Mouse (Mus musculus) heart, postnatal 36 days (tissue): ENCODE measurements around the gene Gm45337. TPM values are rescaled to one million over a fixed set of nuclear protein-coding genes. Genes with fewer than 3 reads are reported as not detected.
A peak's percentile ranks its signal among the peaks of the same experiment; 100 is the strongest.

ENCODE experiments used
- DNase-seq, 2 experiments: peaks; one replicate each; pipeline ENCODE4 v3.0.0; 2021 to 2022
- intact Hi-C: fragments of 180-260 bp; cut with DNase I; formaldehyde crosslinking; loops from one replicate; pipeline ENCODE4 v1.15.1; 2025
- total RNA-seq, 2 experiments: library from RNA; stranded (reverse); gene quantifications; 2 replicates each; pipeline ENCODE4 v1.2.3; 2021

Gene Gm45337
- total RNA-seq, 2 experiments from 2014 or later, result not detected

DNA sequence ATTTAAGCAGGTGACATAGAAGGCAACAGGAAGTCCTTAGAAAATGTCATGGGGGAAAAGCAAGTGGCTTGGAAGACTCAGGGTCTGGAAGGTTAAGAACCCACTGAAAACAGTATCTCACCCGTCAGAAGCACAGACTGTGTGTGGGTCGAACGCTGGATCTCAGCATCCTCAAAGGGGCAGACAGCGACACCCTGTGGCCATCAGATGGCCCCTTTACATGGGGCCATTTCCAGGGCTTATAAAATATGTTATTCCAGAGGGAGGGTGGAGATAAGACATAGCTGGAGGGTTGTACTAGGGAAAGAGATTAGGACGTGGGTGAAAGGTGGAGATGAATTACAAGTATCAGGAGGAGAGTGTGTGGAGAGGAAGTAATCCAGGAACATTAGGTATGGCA lies 24.8 kb downstream of the Gm45337 start:
- no peak for DNase-seq
- intact Hi-C loops, result no loop called here

DNA sequence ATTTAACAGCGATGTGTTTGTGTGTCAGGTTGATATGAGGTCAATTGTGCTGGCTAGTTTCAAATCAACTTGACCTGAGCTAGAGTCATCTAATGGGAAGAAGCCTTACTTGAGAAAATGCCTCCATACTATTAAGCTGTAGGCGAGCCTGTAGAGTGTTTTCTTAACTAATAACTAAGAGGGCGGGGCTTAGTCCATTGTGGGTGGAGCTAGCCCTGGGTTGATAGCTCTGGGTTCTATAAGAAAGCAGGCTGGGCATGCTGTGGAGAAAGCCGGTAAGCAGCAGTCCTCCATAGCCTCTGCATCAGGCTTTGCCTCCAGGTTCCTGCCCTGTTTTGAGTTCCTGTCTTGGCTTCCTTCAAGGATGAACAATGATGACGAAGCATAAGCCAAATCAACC lies 39.7 kb downstream of the Gm45337 start:
- no peak for DNase-seq
- intact Hi-C loops, result no loop called here

DNA sequence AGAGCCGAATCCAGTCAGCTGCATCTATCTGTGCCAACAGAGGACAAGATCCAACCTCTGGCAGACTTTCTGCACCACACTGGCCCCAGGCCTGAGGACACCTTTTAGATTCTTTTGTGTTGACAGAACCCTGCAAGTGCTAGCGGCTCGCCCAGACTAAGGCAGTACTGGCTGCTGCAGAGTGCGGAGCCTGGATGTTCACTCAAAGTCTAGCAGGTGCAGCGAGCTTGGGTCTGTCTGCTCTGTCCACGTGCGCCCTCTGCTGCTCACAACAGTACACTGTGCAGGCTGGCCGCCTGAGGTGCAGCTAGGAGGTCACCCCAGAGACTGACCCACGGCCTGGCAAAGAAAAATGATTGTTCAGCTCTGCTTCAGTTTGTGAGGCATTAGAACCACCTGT lies 46.6 kb downstream of the Gm45337 start:
- intact Hi-C loops, result loop anchor here (1.0 to 5.0 kb wide), 3 partner anchors 35 to 145 kb away; partner anchors contain the start of gene Mob2
- DNase-seq, result peak; percentile 84 to 85

DNA sequence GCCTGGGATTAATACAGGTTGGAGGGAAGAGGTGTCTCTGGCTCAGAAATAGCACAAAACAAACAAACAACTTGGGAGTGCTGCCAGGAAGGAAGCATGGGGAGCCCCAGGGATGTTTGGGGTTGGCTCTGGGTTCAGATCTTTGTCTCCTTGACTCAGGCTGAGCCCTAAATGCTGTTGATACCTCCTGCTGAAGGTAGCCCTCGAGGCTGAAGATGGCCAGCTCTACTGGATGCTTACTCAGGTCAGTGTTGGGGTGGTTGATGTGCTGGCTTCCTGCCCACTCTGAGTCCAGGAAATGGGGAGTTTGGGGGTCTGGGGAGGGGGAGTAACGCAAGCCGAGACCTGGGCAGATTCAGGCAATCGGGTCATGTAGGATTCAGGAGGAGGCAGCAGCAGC lies 47.7 kb downstream of the Gm45337 start:
- intact Hi-C loops, result loop anchor here (1.0 to 5.0 kb wide), 3 partner anchors 25 to 144 kb away; partner anchors contain the start of gene Mob2
- DNase-seq, result no peak

DNA sequence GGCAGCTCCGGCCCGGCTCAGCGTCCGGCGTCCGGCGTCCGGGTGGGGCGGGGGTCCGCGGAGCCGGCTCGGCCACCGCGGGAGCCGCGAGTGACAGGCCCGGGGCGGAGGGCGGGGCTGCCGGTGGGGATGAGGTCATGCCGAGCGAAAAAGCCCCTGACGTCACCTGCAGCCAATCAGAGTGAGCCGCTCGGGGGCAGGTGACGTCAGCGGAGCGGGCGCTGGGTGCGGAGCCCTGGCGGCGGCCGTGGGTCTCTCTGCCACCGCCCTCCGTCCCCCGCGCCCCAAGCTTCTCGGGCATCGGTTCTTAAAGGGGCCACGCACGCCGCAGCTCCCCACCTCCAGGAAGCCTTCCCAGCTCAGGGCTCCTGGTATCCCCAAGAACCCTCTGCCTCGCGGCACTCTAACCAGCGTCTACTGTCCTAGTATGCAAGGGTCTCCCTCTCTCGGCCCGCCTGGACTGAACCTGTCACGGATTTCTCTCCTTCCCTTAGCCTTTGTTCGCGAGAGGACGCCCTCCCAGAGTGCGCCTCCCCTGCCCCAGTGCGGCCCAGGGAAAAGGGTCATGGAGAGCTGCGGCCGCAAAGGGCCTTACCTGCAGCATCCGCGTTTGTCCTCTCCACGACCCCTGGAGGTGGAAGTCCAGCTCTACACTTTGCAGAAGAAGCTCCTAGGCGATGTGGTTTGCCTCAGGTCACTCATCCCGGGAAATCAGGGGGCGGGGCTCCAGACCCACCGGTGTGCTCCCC lies 49.0 kb downstream of the Gm45337 start, which contains the start of gene Dusp8:
Gene Dusp8 (minus strand): TSS at position 661 of the 749 bp plus-strand sequence.
- DNase-seq, result peak; percentile 93 to 95
- intact Hi-C loops, result loop anchor here (2.0 to 5.0 kb wide), 3 partner anchors 33 to 193 kb away; partner anchors contain the start of gene Mob2

DNA sequence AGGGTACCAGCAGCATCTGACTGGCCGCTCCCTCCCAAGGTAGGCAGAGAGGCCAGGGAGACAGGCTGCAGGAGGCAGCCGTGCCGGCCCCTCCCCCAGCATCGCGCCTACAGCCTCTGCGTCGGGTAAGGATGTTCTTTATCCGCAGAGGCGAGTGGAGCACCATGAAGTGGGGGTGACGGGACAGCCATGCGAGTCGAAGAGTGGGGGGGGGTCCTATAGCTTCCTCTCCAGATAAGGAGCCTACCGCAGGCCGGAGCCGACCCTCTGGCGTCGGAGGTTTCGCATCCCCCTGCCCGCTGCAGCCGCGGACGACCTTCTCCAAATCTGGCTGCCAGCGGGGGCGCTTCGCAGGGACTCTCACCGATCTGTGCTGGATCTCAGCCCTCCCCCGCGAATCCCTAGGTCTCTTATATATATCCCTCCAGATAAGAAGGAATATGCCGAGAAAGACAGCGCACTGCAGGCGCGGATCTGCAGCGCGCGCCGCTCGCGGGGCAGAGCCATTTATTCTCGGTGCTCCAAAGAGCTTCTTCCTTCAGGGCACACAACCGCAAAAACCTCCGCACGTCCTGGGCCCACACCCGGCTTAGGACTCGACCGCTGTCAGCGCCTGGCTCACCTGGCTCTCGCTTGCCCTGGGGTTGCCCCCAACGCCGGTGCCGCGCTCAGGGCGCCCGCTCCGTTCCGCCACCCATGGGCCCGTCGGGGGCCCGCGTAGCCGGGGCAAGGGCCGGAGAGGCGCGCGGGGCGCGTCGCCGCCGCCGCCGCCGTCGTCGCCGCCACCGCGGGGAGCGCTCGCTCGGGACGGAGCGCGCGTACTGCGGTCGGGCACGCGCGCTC lies 49.9 kb downstream of the Gm45337 start:
- intact Hi-C loops, result loop anchor here (2.0 to 5.0 kb wide), 3 partner anchors 32 to 192 kb away; partner anchors contain the start of gene Mob2
- DNase-seq, result peak in 1 of 2 experiments; percentile 53

DNA sequence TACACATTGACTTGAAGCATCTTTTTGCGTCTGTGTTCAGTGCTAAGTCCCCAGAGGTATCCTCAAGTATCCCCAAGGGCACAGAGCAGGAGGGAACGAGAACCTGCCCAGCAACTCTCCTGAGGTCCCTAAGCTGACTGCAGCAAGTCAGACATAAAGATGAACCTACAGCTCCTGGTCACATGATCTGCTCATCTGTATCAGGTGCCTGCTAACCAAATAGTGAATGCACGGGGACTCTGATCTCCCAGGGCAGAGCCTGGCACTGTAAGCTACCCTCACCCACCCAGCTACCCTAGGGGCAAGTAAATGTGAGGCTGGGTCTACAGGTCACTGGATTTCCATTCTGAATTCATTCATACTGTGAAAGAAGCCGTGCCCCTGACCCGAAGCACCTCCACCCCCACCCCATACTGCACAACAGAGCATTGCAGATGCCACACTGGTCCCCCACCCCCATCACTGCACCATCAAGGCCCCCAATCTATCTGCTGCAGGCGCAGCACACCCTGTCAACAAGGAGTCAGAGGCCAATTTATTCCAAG lies 50.6 kb downstream of the Gm45337 start:
- no peak for DNase-seq

More for the DNA sequence above, 50.6 kb downstream of the Gm45337 start:
- intact Hi-C loops, result loop anchor here (2.0 kb wide), 1 partner anchor 191 kb away; no protein-coding TSS in a partner anchor

Other genes with a start within 250 kb of the Gm45337 start
- 10 to 100 TPM; 54.6 to 58.0 TPM for gene Tollip, start 226.1 kb downstream of the Gm45337 start, total RNA-seq
- under 1 TPM; 0.19 to 0.25 TPM for gene Brsk2, start 194.9 kb downstream of the Gm45337 start, total RNA-seq
- 10 to 100 TPM; 43.6 to 43.8 TPM for gene Mob2, start 83.5 kb downstream of the Gm45337 start, total RNA-seq
- 10 to 100 TPM; 33.2 to 46.2 TPM for gene Dusp8, start 48.8 kb downstream of the Gm45337 start, total RNA-seq
- not detected for gene Gm45618, start 23.9 kb downstream of the Gm45337 start, total RNA-seq
- gene Gm39115, start 8.6 kb downstream of the Gm45337 start, total RNA-seq, result not detected
- not detected for gene Gm29735, start 12.5 kb upstream of the Gm45337 start, total RNA-seq
- not detected for gene Gm4553, start 21.1 kb upstream of the Gm45337 start, total RNA-seq
- not detected for gene Krtap5-2, start 31.4 kb upstream of the Gm45337 start, total RNA-seq
- not detected for gene Gm10153, start 45.8 kb upstream of the Gm45337 start, total RNA-seq
- not detected for gene Krtap5-3, start 56.8 kb upstream of the Gm45337 start, total RNA-seq
- gene Gm7579, start 67.3 kb upstream of the Gm45337 start, total RNA-seq, result not detected
- not detected for gene Krtap5-5, start 85.4 kb upstream of the Gm45337 start, total RNA-seq
- gene Gm40460, start 96.5 kb upstream of the Gm45337 start, total RNA-seq, result not detected
- not detected for gene Gm2431, start 113.7 kb upstream of the Gm45337 start, total RNA-seq
- not detected for gene Gm4559, start 129.8 kb upstream of the Gm45337 start, total RNA-seq
- gene Krtap5-1, start 152.5 kb upstream of the Gm45337 start, total RNA-seq, result not detected
- not detected for gene Krtap5-4, start 158.9 kb upstream of the Gm45337 start, total RNA-seq
- 1 to 10 TPM; 1.8 to 2.0 TPM for gene Ifitm10, start 229.1 kb upstream of the Gm45337 start, total RNA-seq
- 1 to 10 TPM in 1 of 2 experiments, under 1 TPM in 1; 0.72 to 8.2 TPM for gene Gm49369, start 238.1 kb upstream of the Gm45337 start, total RNA-seq
- gene Ctsd, start 243.4 kb upstream of the Gm45337 start, total RNA-seq, result 100 to 1,000 TPM; 830 to 843 TPM